Mouse (Mus musculus): ENCODE measurements around the gene Rasgrf1. TPM values are rescaled to one million over a fixed set of nuclear protein-coding genes. Genes with fewer than 3 reads are reported as not detected.

The Rasgrf1 gene
- polyA plus RNA-seq, 1 experiment: not detected

- Histone ChIP-seq H3K4me3 (replicated peaks) (no peak overlapping the region), H3K9me3 (ENCODE audit: control insufficient read depth, low read length) (no peaks in the 10 kb centered on the region; the same call in 1 of the 2 replicates), H3K27me3 (ENCODE audit: control insufficient read depth) (no peaks in the 10 kb centered on the region), H3K36me3 (ENCODE audit: control insufficient read depth) (no peaks in the 10 kb centered on the region), H3K4me1 (ENCODE audit: control insufficient read depth) (no peaks in the 10 kb centered on the region)
- TF ChIP-seq TAL1 (IDR thresholded peaks at IDR 0.05; ENCODE audit: low read length) (no peak), GATA1 (IDR thresholded peaks at IDR 0.05; ENCODE audit: low read length) (no peak)
Measured at GRCm38 (mm10) chr9:89973856-89974255, 64.1 kb downstream of the Rasgrf1 start.

DNA sequence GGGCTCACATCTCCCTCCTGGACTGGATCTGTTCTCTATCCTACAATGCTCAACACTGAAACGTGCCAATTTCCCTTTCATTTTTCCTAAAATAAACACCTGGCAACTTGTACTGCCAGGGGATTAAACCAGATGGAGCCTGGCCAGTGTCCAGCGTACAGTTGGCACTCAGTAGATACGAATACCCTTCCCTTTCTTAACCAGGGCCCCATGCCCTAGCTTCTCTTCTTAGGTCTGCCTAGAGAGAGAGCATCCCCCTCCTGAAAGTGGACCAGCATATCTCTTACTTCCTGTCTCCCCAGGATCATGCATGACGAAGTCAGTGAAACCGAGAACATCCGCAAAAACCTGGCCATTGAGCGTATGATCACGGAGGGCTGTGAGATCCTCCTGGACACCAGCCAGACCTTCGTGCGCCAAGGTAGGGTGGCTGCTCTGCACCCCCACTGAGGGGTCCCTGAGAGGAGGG is 64.8 kb downstream of the Rasgrf1 start:
- H3K9me3 ChIP-seq (ENCODE audit: control insufficient read depth, low read length): no peaks in the 10 kb centered on the region; the same call in 1 of the 2 replicates
- TF ChIP-seq GATA1 (IDR thresholded peaks at IDR 0.05; ENCODE audit: low read length) (no peak), TAL1 (IDR thresholded peaks at IDR 0.05; ENCODE audit: low read length) (no peak)
- no peaks in the 10 kb centered on the region for H3K36me3 ChIP-seq (ENCODE audit: control insufficient read depth)

DNA sequence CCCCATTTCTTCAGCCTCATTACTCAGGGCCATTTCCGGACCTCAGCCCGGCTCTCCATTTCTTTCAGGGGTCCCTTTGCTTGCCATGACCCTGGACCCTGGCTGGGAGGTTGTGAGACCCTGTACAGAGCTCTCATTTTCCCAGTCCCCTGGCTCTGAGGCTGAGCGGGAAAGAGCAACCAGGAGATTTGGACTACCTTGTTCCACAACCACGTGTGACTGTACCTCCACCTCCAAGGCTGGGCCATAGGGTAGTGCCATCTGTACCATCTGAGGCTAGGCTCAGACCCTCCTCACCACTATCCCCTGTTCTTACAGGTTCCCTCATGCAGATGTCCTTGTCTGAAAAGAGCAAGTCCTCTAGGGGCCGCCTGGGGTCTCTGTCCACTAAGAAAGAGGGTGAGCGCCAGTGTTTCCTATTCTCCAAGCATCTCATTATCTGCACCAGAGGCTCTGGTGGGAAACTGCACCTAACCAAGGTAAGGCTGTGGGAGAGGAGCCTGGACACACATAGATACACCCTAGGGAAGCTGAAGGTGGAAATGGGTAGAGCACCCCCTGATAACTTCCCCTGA is 66.7 kb downstream of the Rasgrf1 start:
- no peak overlapping the region for H3K4me3 ChIP-seq (replicated peaks)
- TF ChIP-seq GATA1 (IDR thresholded peaks at IDR 0.05; ENCODE audit: low read length): no peak
- TF ChIP-seq TAL1 (IDR thresholded peaks at IDR 0.05; ENCODE audit: low read length): no peak
- no peaks in the 10 kb centered on the region for H3K36me3 ChIP-seq (ENCODE audit: control insufficient read depth)
- H3K4me1 ChIP-seq (ENCODE audit: control insufficient read depth): no peaks in the 10 kb centered on the region
- no peaks in the 10 kb centered on the region for H3K27me3 ChIP-seq (ENCODE audit: control insufficient read depth)
- no peaks in the 10 kb centered on the region for H3K9me3 ChIP-seq (ENCODE audit: control insufficient read depth, low read length)

More for the DNA sequence above, 64.8 kb downstream of the Rasgrf1 start:
- no peaks in the 10 kb centered on the region for H3K27me3 ChIP-seq (ENCODE audit: control insufficient read depth)
- no peak overlapping the region for H3K4me3 ChIP-seq (replicated peaks)
- H3K4me1 ChIP-seq (ENCODE audit: control insufficient read depth): no peaks in the 10 kb centered on the region

DNA sequence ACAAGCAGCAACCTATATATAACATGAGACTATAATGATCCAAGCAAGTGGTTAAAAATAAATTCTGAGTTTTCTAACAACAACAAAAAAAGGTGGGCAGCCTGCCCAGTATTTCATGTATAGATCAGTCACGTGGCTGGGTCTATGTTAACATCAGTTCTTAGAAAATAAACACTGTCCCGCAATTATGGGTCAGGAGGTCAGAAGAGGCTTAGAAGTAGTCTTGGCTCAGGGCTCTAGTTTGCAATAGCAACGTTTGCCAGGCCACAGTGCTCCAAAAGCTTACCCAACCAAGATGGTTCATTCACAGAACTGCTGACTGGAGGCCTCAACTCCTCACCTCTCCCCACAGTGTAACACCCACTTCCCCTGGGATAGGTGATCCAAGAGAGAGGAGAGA is 69.5 kb downstream of the Rasgrf1 start:
- Histone ChIP-seq H3K27me3 (ENCODE audit: control insufficient read depth) (no peaks in the 10 kb centered on the region), H3K9me3 (ENCODE audit: control insufficient read depth, low read length) (no peaks in the 10 kb centered on the region), H3K4me1 (ENCODE audit: control insufficient read depth) (no peaks in the 10 kb centered on the region), H3K36me3 (ENCODE audit: control insufficient read depth) (no peaks in the 10 kb centered on the region), H3K4me3 (replicated peaks) (no peak overlapping the region)
- no peak for TF ChIP-seq GATA1 (IDR thresholded peaks at IDR 0.05; ENCODE audit: low read length)
- TF ChIP-seq TAL1 (IDR thresholded peaks at IDR 0.05; ENCODE audit: low read length): no peak

GRCm38 (mm10) chr9:89982256-89982655 is 72.5 kb downstream of the Rasgrf1 start:
- Histone ChIP-seq H3K27me3 (ENCODE audit: control insufficient read depth) (no peaks in the 10 kb centered on the region), H3K4me3 (replicated peaks) (no peak overlapping the region), H3K9me3 (ENCODE audit: control insufficient read depth, low read length) (no peaks in the 10 kb centered on the region), H3K36me3 (ENCODE audit: control insufficient read depth) (no peaks in the 10 kb centered on the region), H3K4me1 (ENCODE audit: control insufficient read depth) (no peaks in the 10 kb centered on the region)
- TF ChIP-seq TAL1 (IDR thresholded peaks at IDR 0.05; ENCODE audit: low read length): no peak
- no peak for TF ChIP-seq GATA1 (IDR thresholded peaks at IDR 0.05; ENCODE audit: low read length)

- Histone ChIP-seq H3K36me3 (ENCODE audit: control insufficient read depth) (no peaks in the 10 kb centered on the region), H3K4me1 (ENCODE audit: control insufficient read depth) (no peaks in the 10 kb centered on the region), H3K4me3 (replicated peaks) (no peak overlapping the region), H3K27me3 (ENCODE audit: control insufficient read depth) (no peaks in the 10 kb centered on the region), H3K9me3 (ENCODE audit: control insufficient read depth, low read length) (no peaks in the 10 kb centered on the region)
- TF ChIP-seq TAL1 (IDR thresholded peaks at IDR 0.05; ENCODE audit: low read length): no peak
- TF ChIP-seq GATA1 (IDR thresholded peaks at IDR 0.05; ENCODE audit: low read length): no peak
Measured at GRCm38 (mm10) chr9:89988053-89988452, 78.3 kb downstream of the Rasgrf1 start.

GRCm38 (mm10) chr9:89988811-89989528 is 79.3 kb downstream of the Rasgrf1 start:
- Histone ChIP-seq H3K36me3 (ENCODE audit: control insufficient read depth) (no peaks in the 10 kb centered on the region), H3K4me1 (ENCODE audit: control insufficient read depth) (no peaks in the 10 kb centered on the region), H3K9me3 (ENCODE audit: control insufficient read depth, low read length) (no peaks in the 10 kb centered on the region), H3K4me3 (replicated peaks) (no peak overlapping the region), H3K27me3 (ENCODE audit: control insufficient read depth) (no peaks in the 10 kb centered on the region)
- TF ChIP-seq TAL1 (IDR thresholded peaks at IDR 0.05; ENCODE audit: low read length): no peak
- no peak for TF ChIP-seq GATA1 (IDR thresholded peaks at IDR 0.05; ENCODE audit: low read length)

- H3K4me3 ChIP-seq (replicated peaks): no peak overlapping the region
- no peaks in the 10 kb centered on the region for H3K4me1 ChIP-seq (ENCODE audit: control insufficient read depth)
- no peaks in the 10 kb centered on the region for H3K9me3 ChIP-seq (ENCODE audit: control insufficient read depth, low read length)
- H3K27me3 ChIP-seq (ENCODE audit: control insufficient read depth): no peaks in the 10 kb centered on the region
- TF ChIP-seq TAL1 (IDR thresholded peaks at IDR 0.05; ENCODE audit: low read length) (no peak), GATA1 (IDR thresholded peaks at IDR 0.05; ENCODE audit: low read length) (no peak)
- H3K36me3 ChIP-seq (ENCODE audit: control insufficient read depth): no peaks in the 10 kb centered on the region
Measured at GRCm38 (mm10) chr9:90006432-90006831, 96.7 kb downstream of the Rasgrf1 start.

DNA sequence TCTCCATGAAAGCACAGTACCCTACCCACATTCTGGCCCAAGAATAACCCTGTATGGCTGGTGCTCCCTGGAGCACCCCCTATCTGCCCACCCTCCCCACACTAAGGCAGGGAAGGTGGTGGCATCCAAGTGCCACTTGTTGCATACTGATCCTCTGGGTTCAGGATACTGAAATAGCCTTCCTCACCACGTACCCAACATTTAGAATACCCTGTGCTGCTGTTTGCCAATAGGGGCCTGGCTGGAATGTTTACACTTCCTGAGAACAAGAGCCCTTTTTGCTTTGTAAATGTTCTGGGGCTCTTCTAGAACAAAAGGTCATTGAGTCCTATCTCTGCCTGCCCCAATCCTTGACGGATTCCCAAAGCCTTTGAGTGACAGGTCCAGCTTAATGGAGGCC is 97.4 kb downstream of the Rasgrf1 start:
- Histone ChIP-seq H3K4me3 (replicated peaks) (no peak overlapping the region), H3K9me3 (ENCODE audit: control insufficient read depth, low read length) (no peaks in the 10 kb centered on the region), H3K36me3 (ENCODE audit: control insufficient read depth) (no peaks in the 10 kb centered on the region), H3K27me3 (ENCODE audit: control insufficient read depth) (no peaks in the 10 kb centered on the region), H3K4me1 (ENCODE audit: control insufficient read depth) (no peaks in the 10 kb centered on the region)
- TF ChIP-seq TAL1 (IDR thresholded peaks at IDR 0.05; ENCODE audit: low read length) (no peak), GATA1 (IDR thresholded peaks at IDR 0.05; ENCODE audit: low read length) (no peak)

All from erythroblast, embryonic 14.5 days (primary cell).